Mouse (Mus musculus): ENCODE data around the gene H60c. TPM values are rescaled to one million over a fixed set of nuclear protein-coding genes. Genes with fewer than 3 reads are reported as not detected.
"Not testable (repeated sequence)": the region's sequence is repeated elsewhere in the genome, so short reads cannot be mapped to it uniquely, and the experiment has no call there.

Gene H60c
- polyA plus RNA-seq, 1 experiment = not detected

- H3K4me3 ChIP-seq (replicated peaks; ENCODE audit: control insufficient read depth, low read depth, low read length) = no peak overlapping the region
- 76% methylated on average over 2 of the region's 2 CpGs for WGBS
- TF ChIP-seq CTCF (IDR thresholded peaks at IDR 0.05; ENCODE audit: control insufficient read depth, insufficient read depth, low read length) = no peak
- TF ChIP-seq POLR2A (IDR thresholded peaks at IDR 0.05; ENCODE audit: borderline replicate concordance, control insufficient read depth, low read depth, low read length) = no peak
- no peaks in the 10 kb centered on the region for H3K4me1 ChIP-seq (ENCODE audit: control insufficient read depth, insufficient read depth, low read length)
- H3K27ac ChIP-seq (ENCODE audit: control insufficient read depth, insufficient read depth, low read depth, low read length, poor library complexity) = no peak overlapping the region
Measured at GRCm38 (mm10) chr10:3262784-3263183, 4.8 kb downstream of the H60c start.

- H3K4me1 ChIP-seq (ENCODE audit: control insufficient read depth, insufficient read depth, low read length) = no peaks in the 10 kb centered on the region
- no peak overlapping the region for H3K4me3 ChIP-seq (replicated peaks; ENCODE audit: control insufficient read depth, low read depth, low read length)
- no peak overlapping the region for H3K27ac ChIP-seq (ENCODE audit: control insufficient read depth, insufficient read depth, low read depth, low read length, poor library complexity)
- TF ChIP-seq CTCF (IDR thresholded peaks at IDR 0.05; ENCODE audit: control insufficient read depth, insufficient read depth, low read length) (no peak), POLR2A (IDR thresholded peaks at IDR 0.05; ENCODE audit: borderline replicate concordance, control insufficient read depth, low read depth, low read length) (no peak)
- WGBS = 89% methylated on average over 3 of the region's 3 CpGs
Measured at GRCm38 (mm10) chr10:3257391-3257790, 10.2 kb downstream of the H60c start.

- not testable (repeated sequence) for H3K4me1 ChIP-seq (ENCODE audit: control insufficient read depth, insufficient read depth, low read length); H3K27ac ChIP-seq (ENCODE audit: control insufficient read depth, insufficient read depth, low read depth, low read length, poor library complexity); H3K4me3 ChIP-seq (replicated peaks; ENCODE audit: control insufficient read depth, low read depth, low read length)
- 17% methylated on average over 5 of the region's 5 CpGs for WGBS
Measured at GRCm38 (mm10) chr10:3238436-3238835, 29.1 kb downstream of the H60c start.

GRCm38 (mm10) chr10:3236638-3237270, 30.8 kb downstream of the H60c start:
- 24% methylated on average over 5 of the region's 5 CpGs for WGBS
- TF ChIP-seq POLR2A (IDR thresholded peaks at IDR 0.05; ENCODE audit: borderline replicate concordance, control insufficient read depth, low read depth, low read length) (no peak), CTCF (IDR thresholded peaks at IDR 0.05; ENCODE audit: control insufficient read depth, insufficient read depth, low read length) (no peak)
- H3K27ac ChIP-seq (ENCODE audit: control insufficient read depth, insufficient read depth, low read depth, low read length, poor library complexity) = no peak overlapping the region

GRCm38 (mm10) chr10:3228447-3229195, 39.0 kb downstream of the H60c start:
- TF ChIP-seq CTCF (IDR thresholded peaks at IDR 0.05; ENCODE audit: control insufficient read depth, insufficient read depth, low read length) (no peak), POLR2A (IDR thresholded peaks at IDR 0.05; ENCODE audit: borderline replicate concordance, control insufficient read depth, low read depth, low read length) (no peak)
- Histone ChIP-seq H3K4me3 (replicated peaks; ENCODE audit: control insufficient read depth, low read depth, low read length) (no peak overlapping the region), H3K4me1 (ENCODE audit: control insufficient read depth, insufficient read depth, low read length) (no peaks in the 10 kb centered on the region), H3K27ac (ENCODE audit: control insufficient read depth, insufficient read depth, low read depth, low read length, poor library complexity) (no peak overlapping the region)
- 75% methylated on average over 2 of the region's 2 CpGs for WGBS

More at GRCm38 (mm10) chr10:3236638-3237270, 30.8 kb downstream of the H60c start:
- H3K4me1 ChIP-seq (ENCODE audit: control insufficient read depth, insufficient read depth, low read length) = no peaks in the 10 kb centered on the region
- no peak overlapping the region for H3K4me3 ChIP-seq (replicated peaks; ENCODE audit: control insufficient read depth, low read depth, low read length)

Other genes with a start within 250 kb of the H60c start
- 0.49 TPM in 1 of 2 replicates, not detected in the other for gene Ppp1r14c, start 98.3 kb upstream of the H60c start, polyA plus RNA-seq (2011; ENCODE audit: insufficient read depth, insufficient read length, low replicate concordance, missing spikeins)

Data from bone marrow, adult 2 months (tissue).